ENCODE assay signal across 23 mouse cellular contexts in genomic region chr8:126916611-126917010, GRCm38 (mm10). TPM values are rescaled to one million over a fixed set of nuclear protein-coding genes. Genes with fewer than 3 reads are reported as not detected.
A peak's percentile ranks its signal among the peaks of the same experiment; 100 is the strongest.
DNase-seq lines count a peak whose midpoint lies in the region; ATAC-seq and TF ChIP-seq lines count a peak whose summit lies in the region.
"Had no signal": no experiment of that assay in that cellular context is flagged by ENCODE, and none has a peak within 500 bp of the region (broad histone marks: within the 10 kb centered on the region; RNA-seq: fewer than 3 reads in every experiment).

No protein-coding gene starts in this region.

- intact Hi-C loops in gastrocnemius, adult 2 months (cut with DNase I) = loop anchor here (5.0 kb wide), 1 partner anchor 319 kb away; no protein-coding TSS in a partner anchor
- intact Hi-C loops in gastrocnemius, postnatal 14 days (cut with DNase I; ENCODE audit: low total_unique reads) = no loop called here

- no peak for TF ChIP-seq CTCF in gastrocnemius, adult 2 months (IDR thresholded peaks at IDR 0.05)

- 78% methylated on average over 4 of the region's 4 CpGs for WGBS in heart, embryonic 10.5 days
- whole genome bisulfite sequencing in heart, embryonic 12.5 days = 81% methylated on average over 4 of the region's 4 CpGs
- 48% methylated on average over 4 of the region's 4 CpGs for WGBS in lung, embryonic 16.5 days

- peaks cover 55% of the 10 kb centered on the region for H3K4me1 ChIP-seq in heart, embryonic 10.5 days
- H3K4me1 ChIP-seq in heart, embryonic 12.5 days (replicated peaks) = peaks cover 49% of the 10 kb centered on the region
- peaks cover 32% of the 10 kb centered on the region for H3K4me1 ChIP-seq in lung, embryonic 16.5 days (replicated peaks; ENCODE audit: control insufficient read depth, insufficient read depth, low read length)

- no peak overlapping the region for H3K4me3 ChIP-seq in gastrocnemius, adult 2 months
- H3K4me3 ChIP-seq in heart, embryonic 10.5 days = no peak overlapping the region
- H3K4me3 ChIP-seq in heart, embryonic 12.5 days = no peak overlapping the region
- H3K4me3 ChIP-seq in lung, embryonic 16.5 days (ENCODE audit: low read length) = no peak overlapping the region
- H3K4me3 ChIP-seq: embryonic facial prominence, embryonic 10.5 days; embryonic facial prominence, embryonic 13.5 days; erythroblast, embryonic 14.5 days; forebrain, embryonic 12.5 days; forebrain, embryonic 15.5 days had no signal

- no peak for ATAC-seq in heart, embryonic 12.5 days (ENCODE audit: insufficient number of reproducible peaks, low FRiP score)
- no peak for ATAC-seq in lung, embryonic 16.5 days (ENCODE audit: low read depth)
- ATAC-seq: activated CD4-positive, CD25-positive, alpha-beta regulatory T cell, adult 4 months; forebrain, embryonic 15.5 days; hindbrain, postnatal 0 days; inflammation-experienced regulatory T-cells, adult 6 months; intestine, embryonic 16.5 days had no signal

- DNase-seq in gastrocnemius, adult 2 months = no peak
- DNase-seq in gastrocnemius, postnatal 14 days = no peak
- no peak for DNase-seq in heart, embryonic 10.5 days (ENCODE audit: low spot score)
- no peak for DNase-seq in lung, postnatal 4 days
- DNase-seq: adrenal gland, adult 8-10 months; adrenal gland, postnatal 25 days; cerebellum, adult 11-12 months; cerebellum, adult 8-10 months; cerebellum, postnatal 36 days; embryo, embryonic 11 days; gastrocnemius, postnatal 10 days had no signal

- no peaks in the 10 kb centered on the region for H3K36me3 ChIP-seq in heart, embryonic 10.5 days
- H3K36me3 ChIP-seq in heart, embryonic 12.5 days = no peaks in the 10 kb centered on the region
- H3K36me3 ChIP-seq in lung, embryonic 16.5 days (ENCODE audit: control insufficient read depth, insufficient read depth, low read length) = no peaks in the 10 kb centered on the region
- H3K36me3 ChIP-seq: embryonic facial prominence, embryonic 10.5 days; embryonic facial prominence, embryonic 13.5 days; forebrain, embryonic 12.5 days; forebrain, embryonic 15.5 days had no signal

- H3K4me2 ChIP-seq in heart, embryonic 12.5 days = no peak overlapping the region
- H3K4me2 ChIP-seq in lung, embryonic 16.5 days (ENCODE audit: low read depth, low read length) = no peak overlapping the region
- H3K4me2 ChIP-seq: embryonic facial prominence, embryonic 13.5 days; forebrain, embryonic 12.5 days; forebrain, embryonic 15.5 days; hindbrain, embryonic 14.5 days had no signal

- peak overlapping the region; percentile 87 for H3K27ac ChIP-seq in gastrocnemius, adult 2 months
- H3K27ac ChIP-seq in heart, embryonic 10.5 days = peak overlapping the region; percentile 23
- no peak overlapping the region for H3K27ac ChIP-seq in heart, embryonic 12.5 days (ENCODE audit: poor library complexity, severe bottlenecking)
- H3K27ac ChIP-seq in lung, embryonic 16.5 days (ENCODE audit: low read length) = peak overlapping the region; percentile 13; the same call in 1 of the 2 replicates
- H3K27ac ChIP-seq: embryonic facial prominence, embryonic 10.5 days; forebrain, embryonic 12.5 days; hindbrain, embryonic 14.5 days; hindbrain, postnatal 0 days had no signal

- no peaks in the 10 kb centered on the region for H3K9me3 ChIP-seq in heart, embryonic 10.5 days
- H3K9me3 ChIP-seq in heart, embryonic 12.5 days (replicated peaks) = no peaks in the 10 kb centered on the region
- no peaks in the 10 kb centered on the region for H3K9me3 ChIP-seq in lung, embryonic 16.5 days (ENCODE audit: control insufficient read depth, low read length)
- H3K9me3 ChIP-seq: embryonic facial prominence, embryonic 10.5 days; embryonic facial prominence, embryonic 13.5 days; forebrain, embryonic 12.5 days; forebrain, embryonic 15.5 days had no signal

- no peaks in the 10 kb centered on the region for H3K27me3 ChIP-seq in heart, embryonic 10.5 days (ENCODE audit: insufficient read depth, poor library complexity, severe bottlenecking)
- H3K27me3 ChIP-seq in heart, embryonic 12.5 days (replicated peaks) = no peaks in the 10 kb centered on the region
- no peaks in the 10 kb centered on the region for H3K27me3 ChIP-seq in lung, embryonic 16.5 days (ENCODE audit: control insufficient read depth, insufficient read depth, low read depth, low read length)
- H3K27me3 ChIP-seq: embryonic facial prominence, embryonic 13.5 days; forebrain, embryonic 12.5 days; forebrain, embryonic 15.5 days had no signal

- no peak overlapping the region for H3K9ac ChIP-seq in heart, embryonic 12.5 days
- H3K9ac ChIP-seq in lung, embryonic 16.5 days (ENCODE audit: low read length) = no peak overlapping the region
- H3K9ac ChIP-seq: embryonic facial prominence, embryonic 13.5 days; forebrain, embryonic 12.5 days; forebrain, embryonic 15.5 days; hindbrain, embryonic 14.5 days had no signal

RNA-seq across cellular contexts. Expression of gene Tomm20, which starts 29.0 kb away (rescaled TPM):
- total RNA-seq in gastrocnemius, adult 2 months (2021) = 100 to 1,000 TPM in 1 of 2 experiments, 10 to 100 TPM in 1; 92.0 to 104 TPM
- 100 to 1,000 TPM in 1 of 2 experiments, 10 to 100 TPM in 1; 89.7 to 106 TPM for total RNA-seq in gastrocnemius, postnatal 14 days (2021)
- polyA plus RNA-seq in heart, embryonic 10.5 days (2016; fragmentation: Nextera tagmentation; extraction: Ambion mirVana) = 276 and 307 TPM in 2 replicates
- polyA plus RNA-seq in heart, embryonic 12.5 days (2016; fragmentation: Nextera tagmentation; extraction: Ambion mirVana) = 211 TPM in 2 replicates
- polyA plus RNA-seq in lung, embryonic 16.5 days (2015; fragmentation: Nextera tagmentation; extraction: Ambion mirVana) = 188 and 206 TPM in 2 replicates

RNA-seq across cellular contexts. Expression of gene Rbm34, which starts 54.3 kb away (rescaled TPM):
- 1 to 10 TPM; 4.7 to 4.8 TPM for total RNA-seq in gastrocnemius, adult 2 months (2021)
- 1 to 10 TPM; 4.6 to 5.6 TPM for total RNA-seq in gastrocnemius, postnatal 14 days (2021)
- 14.0 and 25.0 TPM in 2 replicates for polyA plus RNA-seq in heart, embryonic 10.5 days (2016; fragmentation: Nextera tagmentation; extraction: Ambion mirVana)
- 16.8 and 17.9 TPM in 2 replicates for polyA plus RNA-seq in heart, embryonic 12.5 days (2016; fragmentation: Nextera tagmentation; extraction: Ambion mirVana)
- 16.7 and 17.1 TPM in 2 replicates for polyA plus RNA-seq in lung, embryonic 16.5 days (2015; fragmentation: Nextera tagmentation; extraction: Ambion mirVana)
